Mouse (Mus musculus) splenic B cell, adult 2 months (primary cell): Measurements from ENCODE around the gene Micu1.

Experiments
- DNase-seq: peaks from one replicate; pipeline ENCODE4 v3.0.0-alpha.2; 2011; ENCODE audit warnings: low read depth, low spot score
- H3K27me3 ChIP-seq: 2 replicates; pipeline ENCODE4 v1.6.1; 2012; ENCODE audit warnings: mild to moderate bottlenecking, low read length, moderate library complexity, mixed read lengths; ENCODE audit not compliant: control insufficient read depth, poor library complexity, insufficient read depth, severe bottlenecking
- H3K36me3 ChIP-seq: 2 replicates; pipeline ENCODE4 v1.6.1; 2012; ENCODE audit warnings: mild to moderate bottlenecking, low read length, moderate library complexity, mixed read lengths; ENCODE audit not compliant: control insufficient read depth, poor library complexity, insufficient read depth, severe bottlenecking

Micu1 gene

GRCm38 (mm10) chr10:59703060-59703760 is 933 bp downstream of the Micu1 start:
- no peak for DNase-seq
- Histone ChIP-seq H3K27me3 (no peaks in the 10 kb centered on the region), H3K36me3 (no peaks in the 10 kb centered on the region)

GRCm38 (mm10) chr10:59706991-59707546 is 4.8 kb downstream of the Micu1 start:
- no peaks in the 10 kb centered on the region for H3K36me3 ChIP-seq
- no peak for DNase-seq
- no peaks in the 10 kb centered on the region for H3K27me3 ChIP-seq

GRCm38 (mm10) chr10:59707595-59707994 is 5.3 kb downstream of the Micu1 start:
- DNase-seq: no peak
- Histone ChIP-seq H3K27me3 (no peaks in the 10 kb centered on the region), H3K36me3 (no peaks in the 10 kb centered on the region)

GRCm38 (mm10) chr10:59709281-59709680 is 7.0 kb downstream of the Micu1 start:
- no peak for DNase-seq
- Histone ChIP-seq H3K27me3 (no peaks in the 10 kb centered on the region), H3K36me3 (no peaks in the 10 kb centered on the region)

- H3K36me3 ChIP-seq: no peaks in the 10 kb centered on the region
- no peaks in the 10 kb centered on the region for H3K27me3 ChIP-seq
- peak; percentile 68 for DNase-seq
These were observed 8.0 kb downstream of the Micu1 start for GRCm38 (mm10) chr10:59710246-59710645.

- H3K36me3 ChIP-seq: no peaks in the 10 kb centered on the region
These were observed 9.8 kb downstream of the Micu1 start for GRCm38 (mm10) chr10:59712062-59712461.

GRCm38 (mm10) chr10:59720017-59720416 is 17.7 kb downstream of the Micu1 start:
- no peak for DNase-seq
- H3K36me3 ChIP-seq: no peaks in the 10 kb centered on the region
- no peaks in the 10 kb centered on the region; the same call in 1 of the 2 replicates for H3K27me3 ChIP-seq

More at GRCm38 (mm10) chr10:59712062-59712461, 9.8 kb downstream of the Micu1 start:
- no peaks in the 10 kb centered on the region for H3K27me3 ChIP-seq
- no peak for DNase-seq

- no peak for DNase-seq
- Histone ChIP-seq H3K27me3 (no peaks in the 10 kb centered on the region; the same call in 1 of the 2 replicates), H3K36me3 (no peaks in the 10 kb centered on the region)
These were observed 19.3 kb downstream of the Micu1 start for GRCm38 (mm10) chr10:59721555-59721954.

GRCm38 (mm10) chr10:59724634-59725033 is 22.4 kb downstream of the Micu1 start:
- DNase-seq: no peak
- no peaks in the 10 kb centered on the region; the same call in 1 of the 2 replicates for H3K27me3 ChIP-seq
- H3K36me3 ChIP-seq: no peaks in the 10 kb centered on the region

GRCm38 (mm10) chr10:59727251-59727650 is 25.0 kb downstream of the Micu1 start:
- H3K27me3 ChIP-seq: no peaks in the 10 kb centered on the region

GRCm38 (mm10) chr10:59729261-59729660 is 27.0 kb downstream of the Micu1 start:
- no peaks in the 10 kb centered on the region for H3K27me3 ChIP-seq
- no peak for DNase-seq
- H3K36me3 ChIP-seq: peaks cover 4% of the 10 kb centered on the region

More at GRCm38 (mm10) chr10:59727251-59727650, 25.0 kb downstream of the Micu1 start:
- no peaks in the 10 kb centered on the region; the same call in none of the 2 replicates for H3K36me3 ChIP-seq
- no peak for DNase-seq

GRCm38 (mm10) chr10:59729842-59730241 is 27.6 kb downstream of the Micu1 start:
- Histone ChIP-seq H3K27me3 (no peaks in the 10 kb centered on the region), H3K36me3 (peaks cover 6% of the 10 kb centered on the region)
- no peak for DNase-seq

GRCm38 (mm10) chr10:59736027-59736598 is 33.8 kb downstream of the Micu1 start:
- DNase-seq: peak; percentile 7
- Histone ChIP-seq H3K27me3 (no peaks in the 10 kb centered on the region), H3K36me3 (peaks cover 6% of the 10 kb centered on the region)

GRCm38 (mm10) chr10:59741448-59741847 is 39.2 kb downstream of the Micu1 start:
- Histone ChIP-seq H3K27me3 (no peaks in the 10 kb centered on the region), H3K36me3 (peaks cover 2% of the 10 kb centered on the region; the same call in 1 of the 2 replicates)
- DNase-seq: no peak

- H3K36me3 ChIP-seq: peaks cover 4% of the 10 kb centered on the region; the same call in 1 of the 2 replicates
- H3K27me3 ChIP-seq: no peaks in the 10 kb centered on the region
- DNase-seq: no peak
These were observed 41.1 kb downstream of the Micu1 start for GRCm38 (mm10) chr10:59743397-59743796.
